Mouse (Mus musculus) monocyte, adult 2 months (primary cell): ENCODE results near the gene Gm6899.

Experiments used
- DNase-seq, 2 experiments: peaks; one replicate each; pipeline ENCODE4 v3.0.0; 2022; ENCODE audit warnings: low spot score in 2 of 2, low read depth in 1 of 2

Gene Gm6899

DNA sequence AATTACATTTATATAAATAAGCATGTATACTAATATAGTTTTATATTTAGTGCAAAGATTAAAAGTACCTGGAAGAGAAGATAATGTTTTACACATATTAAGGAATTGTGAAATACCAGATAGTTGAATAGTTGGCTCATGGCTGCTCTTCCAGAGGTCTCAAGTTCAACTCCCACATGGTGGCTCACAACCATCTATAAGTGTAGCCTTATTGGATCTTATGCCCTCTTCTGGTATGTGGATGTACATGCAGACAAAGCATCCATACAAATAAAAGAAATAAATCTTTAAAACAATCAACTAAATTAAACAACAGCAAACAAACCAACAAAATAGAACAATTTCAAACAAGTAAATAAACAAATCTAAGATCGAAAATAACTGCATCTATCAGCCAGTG lies 49.1 kb downstream of the Gm6899 start:
- no peak for DNase-seq
